Mouse (Mus musculus): Measurements from ENCODE around the gene Nfib. TPM values are rescaled to one million over a fixed set of nuclear protein-coding genes. Genes with fewer than 3 reads are reported as not detected.

Gene Nfib
- polyA plus RNA-seq (2012; rRNA removed): 44.3 and 45.5 TPM in 2 replicates

DNA sequence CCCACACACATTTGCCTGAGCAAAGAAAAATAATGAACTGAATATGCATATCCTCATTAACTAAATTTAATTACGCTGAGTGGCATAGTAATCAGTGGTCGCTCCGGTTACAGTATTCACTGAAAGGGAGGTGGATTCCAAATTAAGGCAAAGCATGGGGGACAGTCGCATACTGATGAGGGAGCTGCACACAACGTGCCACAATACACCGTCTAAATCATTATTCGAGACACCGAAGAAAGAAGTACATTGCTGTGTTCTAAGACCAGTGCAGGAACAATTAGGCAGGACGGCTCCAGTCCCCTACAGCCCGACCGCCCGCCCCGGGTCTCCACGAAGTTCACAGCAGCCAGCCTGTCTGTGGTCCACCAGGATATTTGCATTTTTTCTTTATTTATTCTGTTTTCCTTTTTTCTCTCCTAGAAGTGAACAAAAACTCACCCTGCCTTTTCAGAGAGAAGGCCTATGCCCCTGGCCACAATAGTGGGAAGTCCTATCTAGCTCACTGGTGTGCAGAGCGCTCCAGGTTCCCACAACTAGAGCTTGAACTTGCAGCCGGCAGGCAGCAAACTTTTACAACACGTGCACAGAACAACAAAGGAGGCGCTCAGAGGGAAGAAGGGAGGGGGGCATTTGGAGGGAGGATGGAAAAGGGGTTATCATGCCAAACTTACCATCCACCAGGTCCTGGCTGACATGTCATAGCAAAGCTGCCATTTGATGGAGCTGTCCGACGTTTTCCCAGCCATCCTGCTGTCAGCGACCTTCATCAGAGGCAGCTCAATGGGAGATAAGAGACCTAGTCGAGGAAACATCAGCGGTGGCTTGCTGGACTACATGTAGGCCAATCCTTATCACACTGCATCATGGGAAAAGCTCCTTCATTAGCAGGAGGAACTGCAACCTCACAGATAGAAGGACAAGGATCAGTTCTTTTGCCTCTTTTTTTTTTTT lies at the start of gene Nfib:
Gene Nfib, minus strand, starts transcription at position 910 of the 954 bp plus-strand sequence.
- Histone ChIP-seq H3K27me3 (ENCODE audit: control insufficient read depth, insufficient read depth, low read length) (no peaks in the 10 kb centered on the region), H3K4me1 (ENCODE audit: control insufficient read depth, insufficient read depth, low read length) (peaks cover 3% of the 10 kb centered on the region; the same call in 1 of the 2 replicates), H3K27ac (ENCODE audit: insufficient read depth, low read length) (no peak within 1 kb of the TSS), H3K4me3 (replicated peaks; ENCODE audit: insufficient read depth, low read depth, low read length) (peak within 1 kb of the TSS; percentile 57)
- TF ChIP-seq POLR2A (IDR thresholded peaks at IDR 0.05; ENCODE audit: borderline replicate concordance, insufficient read depth, low read length) (no peak), CTCF (IDR thresholded peaks at IDR 0.05; ENCODE audit: borderline replicate concordance, insufficient read depth, low read depth, low read length) (no peak)
- 21% methylated on average over 23 of the region's 23 CpGs for WGBS
- DNase-seq: no peak

DNA sequence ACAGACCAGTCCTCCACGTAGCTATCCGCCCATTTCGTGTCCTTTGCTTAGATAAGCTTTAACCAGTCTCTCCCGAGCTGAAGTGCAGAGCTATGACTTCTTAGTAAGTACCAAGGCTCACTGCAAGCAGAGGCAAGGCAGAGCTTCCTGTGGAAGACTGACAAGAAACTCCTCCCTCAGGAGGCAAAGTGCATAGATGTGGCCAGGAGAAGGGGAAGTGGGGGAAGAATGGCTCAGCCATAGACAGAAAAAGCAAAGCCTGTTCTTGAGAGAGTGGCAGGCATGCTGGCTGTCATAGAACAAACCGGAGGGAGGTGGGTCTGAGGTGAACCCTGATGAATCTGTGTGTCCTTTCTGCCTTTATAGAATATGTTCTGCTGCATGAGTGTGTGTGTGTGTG lies 30.2 kb upstream of the Nfib start:
- 84% methylated on average over 5 of the region's 5 CpGs for WGBS
- no peak for DNase-seq
- no peak for TF ChIP-seq CTCF (IDR thresholded peaks at IDR 0.05; ENCODE audit: borderline replicate concordance, insufficient read depth, low read depth, low read length)
- TF ChIP-seq POLR2A (IDR thresholded peaks at IDR 0.05; ENCODE audit: borderline replicate concordance, insufficient read depth, low read length): no peak
- Histone ChIP-seq H3K27me3 (ENCODE audit: control insufficient read depth, insufficient read depth, low read length) (no peaks in the 10 kb centered on the region), H3K4me3 (replicated peaks; ENCODE audit: insufficient read depth, low read depth, low read length) (no peak overlapping the region), H3K27ac (ENCODE audit: insufficient read depth, low read length) (no peak overlapping the region), H3K4me1 (ENCODE audit: control insufficient read depth, insufficient read depth, low read length) (no peaks in the 10 kb centered on the region)

DNA sequence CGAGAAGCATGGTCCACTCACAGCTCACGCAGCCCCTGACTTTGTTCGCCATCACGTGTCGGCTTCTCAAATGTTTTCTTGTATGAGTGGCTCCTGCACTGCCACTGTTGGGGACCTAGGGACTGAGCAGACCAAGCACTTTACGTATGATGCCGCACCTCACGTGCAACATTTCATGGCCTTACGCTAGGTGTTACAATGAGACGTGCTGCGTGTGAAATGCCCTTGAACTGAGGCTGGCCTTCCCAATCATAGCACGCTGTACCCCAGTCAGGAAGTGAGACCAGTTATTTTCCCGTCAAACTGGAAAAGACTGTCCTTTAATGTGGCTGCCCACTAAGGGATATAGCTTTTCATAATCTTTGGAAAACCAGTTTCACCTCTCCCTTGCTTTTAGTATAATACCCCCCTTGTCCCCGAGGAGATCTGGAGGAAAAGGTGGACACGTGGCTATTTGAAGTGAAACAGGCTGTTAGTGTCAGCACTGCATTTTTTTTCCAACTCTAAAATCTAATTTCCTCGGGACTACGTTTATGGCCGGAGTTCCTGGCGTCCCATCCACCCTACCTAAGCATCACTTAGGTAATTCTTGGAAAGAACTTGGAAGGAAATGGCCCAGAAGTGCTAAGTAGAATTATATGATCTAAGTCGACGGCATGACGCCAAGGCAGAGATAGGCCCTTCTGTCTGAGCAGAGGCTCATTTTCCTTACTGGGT lies 29.4 kb upstream of the Nfib start:
- H3K4me1 ChIP-seq (ENCODE audit: control insufficient read depth, insufficient read depth, low read length): no peaks in the 10 kb centered on the region
- 87% methylated on average over 22 of the region's 22 CpGs for WGBS
- no peak overlapping the region for H3K27ac ChIP-seq (ENCODE audit: insufficient read depth, low read length)
- no peak for DNase-seq
- H3K27me3 ChIP-seq (ENCODE audit: control insufficient read depth, insufficient read depth, low read length): no peaks in the 10 kb centered on the region
- H3K4me3 ChIP-seq (replicated peaks; ENCODE audit: insufficient read depth, low read depth, low read length): no peak overlapping the region
- TF ChIP-seq POLR2A (IDR thresholded peaks at IDR 0.05; ENCODE audit: borderline replicate concordance, insufficient read depth, low read length): no peak
- TF ChIP-seq CTCF (IDR thresholded peaks at IDR 0.05; ENCODE audit: borderline replicate concordance, insufficient read depth, low read depth, low read length): no peak

DNA sequence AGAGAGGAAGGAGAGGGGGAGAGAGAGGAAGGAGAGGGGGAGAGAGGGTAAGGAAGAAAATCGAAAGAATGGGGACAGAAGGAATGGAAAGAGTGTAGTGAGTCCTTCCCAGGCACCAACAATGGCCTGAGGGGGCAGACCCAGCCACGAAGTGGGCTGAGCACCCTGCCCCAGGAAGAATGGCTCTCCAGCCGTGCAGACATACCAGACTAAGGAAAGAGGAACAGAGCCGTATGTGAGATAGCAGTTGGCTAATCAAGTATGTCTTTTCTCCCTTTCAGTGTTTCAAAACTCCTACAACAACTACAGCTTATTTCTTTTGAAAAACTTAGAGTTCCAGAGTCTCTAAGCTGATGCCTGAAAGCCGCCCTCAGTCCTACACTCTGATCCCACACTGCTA lies 28.8 kb upstream of the Nfib start:
- TF ChIP-seq POLR2A (IDR thresholded peaks at IDR 0.05; ENCODE audit: borderline replicate concordance, insufficient read depth, low read length) (no peak), CTCF (IDR thresholded peaks at IDR 0.05; ENCODE audit: borderline replicate concordance, insufficient read depth, low read depth, low read length) (no peak)
- WGBS: 53% methylated on average over 5 of the region's 5 CpGs
- Histone ChIP-seq H3K4me3 (replicated peaks; ENCODE audit: insufficient read depth, low read depth, low read length) (no peak overlapping the region), H3K4me1 (ENCODE audit: control insufficient read depth, insufficient read depth, low read length) (no peaks in the 10 kb centered on the region), H3K27ac (ENCODE audit: insufficient read depth, low read length) (no peak overlapping the region), H3K27me3 (ENCODE audit: control insufficient read depth, insufficient read depth, low read length) (no peaks in the 10 kb centered on the region)
- no peak for DNase-seq

DNA sequence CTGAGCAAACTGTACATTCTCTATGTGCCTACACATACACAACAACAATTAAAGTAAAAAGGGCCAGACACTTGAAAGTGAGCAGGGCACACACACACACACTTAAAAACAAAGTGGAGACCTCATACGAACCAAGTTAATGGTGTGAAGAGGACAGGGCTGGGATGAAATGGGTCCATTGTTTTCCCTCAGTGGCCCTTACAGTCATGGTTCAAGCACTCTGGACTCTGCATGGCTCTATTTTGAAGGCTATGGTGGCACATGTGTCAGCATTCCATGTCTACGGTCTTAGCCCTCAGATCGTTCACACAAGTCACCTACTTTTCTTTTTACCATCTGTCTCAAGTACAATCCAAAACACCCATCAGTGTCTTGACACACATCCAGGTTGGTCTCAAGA lies 28.1 kb upstream of the Nfib start:
- Histone ChIP-seq H3K27me3 (ENCODE audit: control insufficient read depth, insufficient read depth, low read length) (no peaks in the 10 kb centered on the region), H3K4me1 (ENCODE audit: control insufficient read depth, insufficient read depth, low read length) (no peaks in the 10 kb centered on the region), H3K27ac (ENCODE audit: insufficient read depth, low read length) (no peak overlapping the region), H3K4me3 (replicated peaks; ENCODE audit: insufficient read depth, low read depth, low read length) (no peak overlapping the region)
- 43% methylated on average over 3 of the region's 3 CpGs for WGBS
- no peak for DNase-seq
- TF ChIP-seq POLR2A (IDR thresholded peaks at IDR 0.05; ENCODE audit: borderline replicate concordance, insufficient read depth, low read length) (no peak), CTCF (IDR thresholded peaks at IDR 0.05; ENCODE audit: borderline replicate concordance, insufficient read depth, low read depth, low read length) (no peak)

DNA sequence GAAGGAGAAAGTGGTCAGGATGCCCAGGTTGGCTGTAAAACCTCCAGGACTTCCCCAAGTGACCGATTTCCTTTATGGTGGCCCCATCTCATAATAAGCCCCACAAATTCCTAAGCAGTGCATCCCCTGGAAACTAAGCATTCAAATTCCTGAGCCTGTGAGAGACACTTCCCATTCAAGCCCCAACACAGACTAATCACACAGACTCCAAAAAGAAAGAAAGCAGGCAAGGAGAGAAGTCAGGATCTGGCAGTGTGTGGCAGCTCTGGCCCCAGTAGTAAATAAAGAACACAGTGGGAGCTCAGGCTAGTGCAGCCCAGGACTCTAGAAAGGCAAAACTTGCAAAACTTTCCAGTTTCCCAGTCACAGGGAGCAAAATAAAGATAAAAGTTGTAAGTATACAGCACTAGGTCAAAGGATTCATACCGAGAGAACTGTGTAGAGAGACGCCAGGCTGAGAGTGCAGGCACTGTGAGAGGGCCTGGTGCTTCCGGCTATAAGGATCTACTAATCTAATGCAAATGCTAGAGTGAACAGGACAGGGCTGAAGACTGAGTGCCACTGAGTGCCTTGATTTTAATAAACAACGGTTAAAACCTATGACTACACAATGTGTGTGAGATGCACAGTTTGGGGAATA lies 24.8 kb upstream of the Nfib start:
- Histone ChIP-seq H3K27me3 (ENCODE audit: control insufficient read depth, insufficient read depth, low read length) (no peaks in the 10 kb centered on the region), H3K4me3 (replicated peaks; ENCODE audit: insufficient read depth, low read depth, low read length) (no peak overlapping the region), H3K4me1 (ENCODE audit: control insufficient read depth, insufficient read depth, low read length) (no peaks in the 10 kb centered on the region), H3K27ac (ENCODE audit: insufficient read depth, low read length) (no peak overlapping the region)
- TF ChIP-seq POLR2A (IDR thresholded peaks at IDR 0.05; ENCODE audit: borderline replicate concordance, insufficient read depth, low read length) (no peak), CTCF (IDR thresholded peaks at IDR 0.05; ENCODE audit: borderline replicate concordance, insufficient read depth, low read depth, low read length) (no peak)
- no peak for DNase-seq
- WGBS: 61% methylated on average over 5 of the region's 5 CpGs

DNA sequence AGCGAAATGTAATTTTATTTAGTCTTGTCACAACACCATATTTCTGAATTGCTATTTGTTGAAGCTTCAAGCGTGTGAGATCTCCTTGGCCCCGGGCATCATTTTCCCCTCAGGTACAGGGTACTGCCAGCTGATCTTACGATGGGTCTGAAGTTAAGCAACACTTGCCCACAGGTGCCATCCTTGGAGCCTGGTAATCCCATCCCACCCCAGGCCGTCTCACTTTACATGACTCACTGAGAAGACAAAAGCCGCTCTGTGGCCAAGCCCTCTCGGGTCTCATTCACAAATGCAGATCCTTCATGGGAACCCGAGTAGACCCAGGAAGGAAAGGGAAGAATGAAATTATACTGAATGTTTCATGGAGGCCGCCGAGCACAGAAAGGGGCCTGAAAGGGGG lies 18.5 kb upstream of the Nfib start:
- no peak overlapping the region for H3K4me3 ChIP-seq (replicated peaks; ENCODE audit: insufficient read depth, low read depth, low read length)
- no peaks in the 10 kb centered on the region for H3K27me3 ChIP-seq (ENCODE audit: control insufficient read depth, insufficient read depth, low read length)
- H3K4me1 ChIP-seq (ENCODE audit: control insufficient read depth, insufficient read depth, low read length): no peaks in the 10 kb centered on the region
- TF ChIP-seq POLR2A (IDR thresholded peaks at IDR 0.05; ENCODE audit: borderline replicate concordance, insufficient read depth, low read length): no peak
- TF ChIP-seq CTCF (IDR thresholded peaks at IDR 0.05; ENCODE audit: borderline replicate concordance, insufficient read depth, low read depth, low read length): no peak
- H3K27ac ChIP-seq (ENCODE audit: insufficient read depth, low read length): no peak overlapping the region
- 68% methylated on average over 10 of the region's 10 CpGs for WGBS
- no peak for DNase-seq
